Mouse (Mus musculus) midbrain, embryonic 13.5 days (tissue): ENCODE results near the gene Zswim3. TPM values are rescaled to one million over a fixed set of nuclear protein-coding genes. Genes with fewer than 3 reads are reported as not detected.
A peak's percentile ranks its signal among the peaks of the same experiment; 100 is the strongest.
"Not testable (repeated sequence)": the region's sequence is repeated elsewhere in the genome, so short reads cannot be mapped to it uniquely, and the experiment has no call there.

Experiments used
- ATAC-seq: fragments of 200-750 bp; cut with Nextera tagmentation; 2 replicates; pipeline ENCODE4 v1.8.0; 2017; ENCODE audit warnings: mild to moderate bottlenecking, moderate TSS enrichment, moderate library complexity
- H3K27ac ChIP-seq: fragments of 300-500 bp; sonication (generic); 2 replicates; pipeline ENCODE4 v1.5.1; 2015; ENCODE audit warnings: inconsistent platforms, mild to moderate bottlenecking, moderate library complexity
- H3K27me3 ChIP-seq: fragments of 300-500 bp; sonication (generic); 2 replicates; pipeline ENCODE4 v1.6.1; 2015; ENCODE audit warnings: mild to moderate bottlenecking, inconsistent platforms
- H3K36me3 ChIP-seq: fragments of 300-500 bp; sonication (generic); 2 replicates; pipeline ENCODE4 v1.6.1; 2015; ENCODE audit warnings: mild to moderate bottlenecking, inconsistent platforms
- H3K4me1 ChIP-seq: fragments of 300-500 bp; sonication (generic); replicated peaks from 2 replicates; pipeline ENCODE4 v1.6.1; 2015; ENCODE audit warnings: inconsistent platforms
- H3K4me2 ChIP-seq: fragments of 300-500 bp; sonication (generic); replicated peaks from 2 replicates; pipeline ENCODE4 v1.6.1; 2015; ENCODE audit warnings: moderate library complexity, mild to moderate bottlenecking, inconsistent platforms
- H3K4me3 ChIP-seq: fragments of 300-500 bp; sonication (generic); replicated peaks from 2 replicates; pipeline ENCODE4 v1.5.1; 2015; ENCODE audit warnings: mild to moderate bottlenecking, inconsistent platforms
- H3K9ac ChIP-seq: fragments of 300-500 bp; sonication (generic); replicated peaks from 2 replicates; pipeline ENCODE4 v1.6.1; 2015; ENCODE audit warnings: mild to moderate bottlenecking, inconsistent platforms
- H3K9me3 ChIP-seq: fragments of 300-500 bp; sonication (generic); 2 replicates; pipeline ENCODE4 v1.6.1; 2016; ENCODE audit warnings: mild to moderate bottlenecking, inconsistent platforms
- WGBS: fragments of 180-500 bp; shearing (Covaris S2); methylation state at CpG from one replicate; pipeline ENCODE4 v1.1.7; 2015; 5-methylcytosine and 5-hydroxymethylcytosine counted together
- polyA plus RNA-seq: library from polyadenylated mRNA; unstranded; fragments of >200 nt; fragmentation: Nextera tagmentation; extraction: Ambion mirVana; gene quantifications from 2 replicates; pipeline ENCODE4 v1.2.1, GENCODE M21; 2015

Gene Zswim3
- polyA plus RNA-seq, 1 experiment from 2014 or later = 15.2 TPM

DNA sequence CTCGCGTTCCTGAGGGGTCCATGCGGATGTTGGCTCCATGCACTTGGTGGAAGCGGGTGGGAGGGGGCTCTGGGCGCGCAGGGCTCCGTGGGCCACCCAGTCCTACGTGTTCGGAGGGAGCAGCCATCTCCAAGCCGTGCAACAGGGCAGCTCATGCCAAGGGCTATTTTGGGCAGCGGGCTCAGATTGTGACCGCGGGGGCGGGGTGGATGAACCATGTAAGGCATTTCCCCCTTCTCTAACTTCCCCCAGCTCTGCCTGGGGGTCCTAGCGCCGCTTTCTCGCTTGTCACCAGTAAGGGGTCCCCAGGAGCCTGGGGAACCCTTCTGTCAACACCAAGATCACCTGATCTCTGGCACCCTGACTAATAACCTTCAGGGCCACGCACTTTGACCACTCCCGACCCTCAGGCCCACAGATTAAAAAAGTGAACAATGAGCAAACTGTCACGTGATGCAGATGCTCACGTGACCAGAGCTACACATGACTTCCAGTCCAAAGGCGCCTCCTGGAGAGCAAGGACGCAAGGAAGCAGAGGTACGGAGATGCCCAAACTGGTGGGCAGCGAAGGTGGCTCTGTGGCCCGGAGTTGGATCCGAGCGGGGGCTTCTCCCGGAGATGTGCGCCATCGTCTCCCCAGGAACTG is 28.5 kb downstream of the Zswim3 start, which contains the start of gene Neurl2:
Neurl2 (minus strand) TSS at position 143 of the 646 bp plus-strand sequence.
- H3K9ac ChIP-seq = peak within 1 kb of the TSS; percentile 83
- H3K4me3 ChIP-seq = peak within 1 kb of the TSS; percentile 70
- H3K9me3 ChIP-seq = no peaks in the 10 kb centered on the region
- H3K36me3 ChIP-seq = peaks cover 28% of the 10 kb centered on the region
- under 1% methylated on average over 31 of the region's 31 CpGs for WGBS
- ATAC-seq = peak; percentile 77
- H3K4me2 ChIP-seq = peak within 1 kb of the TSS; percentile 99
- peak within 1 kb of the TSS; percentile 74 for H3K27ac ChIP-seq
- H3K27me3 ChIP-seq = no peaks in the 10 kb centered on the region
- H3K4me1 ChIP-seq = peaks cover 27% of the 10 kb centered on the region

DNA sequence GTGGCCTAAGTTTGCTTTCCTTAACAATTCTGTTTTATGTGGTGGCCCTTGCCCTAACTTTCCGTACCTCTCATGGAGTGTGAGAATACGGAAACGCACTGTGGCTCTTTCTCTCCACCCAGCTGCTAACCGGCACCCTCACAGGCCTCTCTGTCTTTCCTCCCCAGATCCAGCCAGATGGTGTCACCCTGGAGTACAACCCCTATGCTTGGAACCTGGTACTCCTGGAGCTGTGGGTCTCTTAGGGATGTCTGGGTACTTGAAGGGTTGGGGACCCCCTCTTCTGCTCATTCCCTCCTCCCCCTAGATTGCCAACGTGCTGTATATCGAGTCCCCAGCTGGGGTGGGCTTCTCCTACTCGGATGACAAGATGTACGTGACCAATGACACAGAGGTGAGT is 29.6 kb downstream of the Zswim3 start:
- H3K27ac ChIP-seq = no peak overlapping the region
- peak overlapping the region; percentile 70 for H3K4me3 ChIP-seq
- 51% methylated on average over 8 of the region's 8 CpGs for WGBS
- no peaks in the 10 kb centered on the region for H3K27me3 ChIP-seq
- peak overlapping the region; percentile 99 for H3K4me2 ChIP-seq
- no peak for ATAC-seq
- H3K4me1 ChIP-seq = peaks cover 27% of the 10 kb centered on the region
- no peaks in the 10 kb centered on the region for H3K9me3 ChIP-seq
- peaks cover 31% of the 10 kb centered on the region for H3K36me3 ChIP-seq
- peak overlapping the region; percentile 83 for H3K9ac ChIP-seq

DNA sequence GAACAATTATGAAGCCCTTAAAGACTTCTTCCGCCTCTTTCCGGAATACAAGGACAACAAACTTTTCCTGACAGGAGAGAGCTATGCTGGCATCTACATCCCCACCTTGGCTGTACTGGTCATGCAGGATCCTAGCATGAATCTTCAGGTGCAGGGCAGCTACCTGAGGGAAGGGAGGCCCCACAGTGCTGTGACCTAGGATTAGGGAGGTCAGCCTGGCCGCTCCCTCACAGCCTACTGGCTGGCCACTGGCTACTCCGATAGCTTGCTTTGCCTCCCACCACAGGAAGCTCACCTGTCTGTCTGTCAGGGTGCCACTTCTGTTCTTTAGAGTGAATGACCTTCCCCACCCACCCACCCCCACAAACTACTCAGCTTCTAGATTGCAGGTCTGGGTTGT is 30.3 kb downstream of the Zswim3 start:
- H3K4me1 ChIP-seq = peaks cover 27% of the 10 kb centered on the region
- WGBS = 99% methylated on average over 4 of the region's 4 CpGs
- ATAC-seq = no peak
- peak overlapping the region; percentile 99; the same call in 1 of the 2 replicates for H3K4me2 ChIP-seq
- H3K36me3 ChIP-seq = peaks cover 38% of the 10 kb centered on the region
- no peak overlapping the region for H3K9ac ChIP-seq
- H3K9me3 ChIP-seq = no peaks in the 10 kb centered on the region
- no peaks in the 10 kb centered on the region for H3K27me3 ChIP-seq
- H3K27ac ChIP-seq = no peak overlapping the region
- no peak overlapping the region for H3K4me3 ChIP-seq

DNA sequence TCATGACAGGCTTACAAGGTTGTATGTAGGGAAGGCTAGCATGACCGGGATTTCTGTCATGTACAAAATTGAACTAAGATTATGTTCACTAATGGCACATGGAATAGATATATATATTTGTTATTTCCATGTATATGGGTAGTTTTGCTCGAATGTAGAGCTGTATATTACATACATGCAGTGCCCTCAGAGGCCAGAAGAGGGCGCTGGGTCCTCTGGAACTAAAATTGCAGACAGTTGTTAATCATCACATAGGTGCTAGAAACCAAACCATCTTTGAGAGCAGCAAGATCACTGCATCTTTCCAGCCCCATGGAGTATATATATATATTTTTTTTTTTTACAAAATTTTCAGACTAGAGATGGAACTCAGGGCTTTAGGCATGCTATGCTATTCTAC is 40.9 kb downstream of the Zswim3 start:
- no peaks in the 10 kb centered on the region for H3K27me3 ChIP-seq
- ATAC-seq = no peak
- no peak overlapping the region for H3K4me3 ChIP-seq
- H3K36me3 ChIP-seq = peaks cover 9% of the 10 kb centered on the region; the same call in 1 of the 2 replicates
- WGBS = 58% methylated on average over 3 of the region's 3 CpGs
- no peak overlapping the region for H3K4me2 ChIP-seq
- H3K27ac ChIP-seq = no peak overlapping the region
- H3K9me3 ChIP-seq = no peaks in the 10 kb centered on the region
- no peak overlapping the region for H3K9ac ChIP-seq
- no peaks in the 10 kb centered on the region for H3K4me1 ChIP-seq

DNA sequence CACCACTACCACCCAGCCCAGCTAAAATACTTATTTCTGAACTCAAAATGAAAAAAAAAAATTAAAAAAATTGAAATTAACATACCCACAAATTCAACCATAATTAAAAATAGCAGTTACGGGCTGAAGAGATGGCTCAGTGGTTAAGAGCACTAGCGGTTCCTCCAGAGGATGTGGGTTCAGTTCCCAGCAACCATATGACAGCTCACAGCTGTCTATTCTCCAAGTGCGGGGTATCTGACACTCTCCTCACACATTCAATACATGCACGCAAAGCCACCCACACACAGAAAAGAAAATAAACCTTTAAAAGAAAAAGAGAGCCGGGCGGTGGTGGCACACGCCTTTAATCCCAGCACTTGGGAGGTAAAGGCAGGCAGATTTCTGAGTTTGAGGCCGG is 45.2 kb downstream of the Zswim3 start:
- Histone ChIP-seq H3K4me2 (no peak overlapping the region), H3K27me3 (peaks cover 4% of the 10 kb centered on the region; the same call in 1 of the 2 replicates), H3K9me3 (no peaks in the 10 kb centered on the region), H3K4me1 (no peaks in the 10 kb centered on the region), H3K36me3 (peaks cover 9% of the 10 kb centered on the region; the same call in 1 of the 2 replicates), H3K27ac (no peak overlapping the region), H3K4me3 (no peak overlapping the region), H3K9ac (no peak overlapping the region)
- no peak for ATAC-seq
- WGBS = 89% methylated on average over 8 of the region's 8 CpGs

DNA sequence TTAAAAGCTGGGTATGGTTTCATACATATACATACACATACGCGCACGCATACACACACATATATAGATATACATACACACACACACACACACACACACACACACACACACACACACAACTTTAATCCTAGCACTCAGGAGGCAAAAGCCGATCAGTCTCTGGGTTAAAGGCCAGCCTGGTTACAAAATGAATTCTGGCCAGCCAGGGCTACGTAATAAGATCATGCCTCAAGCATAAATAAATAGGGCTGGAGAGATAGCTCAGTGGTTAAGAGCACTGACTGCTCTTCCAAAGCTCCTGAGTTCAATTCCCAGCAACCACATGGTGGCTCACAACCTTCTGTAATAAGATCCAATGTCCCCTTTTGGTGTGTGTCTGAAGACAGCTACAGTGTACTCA is 50.7 kb downstream of the Zswim3 start:
- ATAC-seq = not testable (repeated sequence)
- peak overlapping the region; percentile 93 for H3K4me2 ChIP-seq
- H3K27me3 ChIP-seq = peaks cover 46% of the 10 kb centered on the region

DNA sequence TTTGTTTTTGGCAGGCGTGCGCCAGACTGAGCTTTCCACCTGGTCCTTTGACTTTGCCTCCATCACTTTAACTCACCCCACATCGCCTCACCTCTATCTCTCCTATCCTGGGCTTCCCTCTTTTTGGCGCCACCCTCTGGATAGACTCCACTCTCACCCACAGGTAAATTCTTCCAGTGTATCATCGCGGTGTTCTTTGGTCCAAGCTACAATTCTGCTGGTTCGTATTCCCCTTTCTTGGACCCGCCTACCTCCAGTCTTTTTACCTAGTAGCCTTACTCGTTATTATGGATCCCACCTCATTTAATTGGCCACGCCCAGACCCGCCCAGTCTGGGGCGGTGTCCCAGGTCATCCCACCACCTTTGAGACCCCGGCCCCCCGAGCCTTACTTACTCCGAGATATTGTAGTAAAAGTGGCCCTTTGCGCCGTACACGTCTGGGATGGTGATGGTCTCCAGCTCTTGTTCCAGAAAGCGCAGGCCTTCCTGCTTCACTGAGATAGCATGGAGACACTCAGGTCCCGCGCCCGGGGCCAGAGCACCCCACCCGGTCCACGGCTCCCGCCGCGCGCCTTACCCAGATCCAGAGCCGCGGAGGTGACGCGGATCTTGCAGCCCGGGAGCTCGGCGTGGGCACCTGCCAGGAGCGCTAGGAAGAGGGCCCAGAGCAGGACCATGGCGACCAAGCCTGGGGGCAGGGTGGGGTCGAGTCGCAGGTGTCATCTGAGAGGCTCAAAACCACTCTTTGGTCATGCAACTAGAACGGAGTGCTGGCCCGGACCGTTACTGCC is 51.6 kb downstream of the Zswim3 start:
- WGBS = 1% methylated on average over 42 of the region's 42 CpGs
- Histone ChIP-seq H3K27me3 (peaks cover 49% of the 10 kb centered on the region), H3K27ac (no peak overlapping the region), H3K9ac (peak overlapping the region; percentile 68), H3K9me3 (no peaks in the 10 kb centered on the region), H3K4me3 (peak overlapping the region; percentile 48), H3K4me1 (peaks cover 24% of the 10 kb centered on the region), H3K4me2 (peak overlapping the region; percentile 93), H3K36me3 (no peaks in the 10 kb centered on the region)
- ATAC-seq = peak; percentile 31

More for the DNA sequence above, 50.7 kb downstream of the Zswim3 start:
- not testable (repeated sequence) for H3K4me3 ChIP-seq, H3K36me3 ChIP-seq, H3K9ac ChIP-seq, H3K9me3 ChIP-seq, H3K27ac ChIP-seq
- peaks cover 24% of the 10 kb centered on the region for H3K4me1 ChIP-seq
- 73% methylated on average over 5 of the region's 5 CpGs for WGBS

DNA sequence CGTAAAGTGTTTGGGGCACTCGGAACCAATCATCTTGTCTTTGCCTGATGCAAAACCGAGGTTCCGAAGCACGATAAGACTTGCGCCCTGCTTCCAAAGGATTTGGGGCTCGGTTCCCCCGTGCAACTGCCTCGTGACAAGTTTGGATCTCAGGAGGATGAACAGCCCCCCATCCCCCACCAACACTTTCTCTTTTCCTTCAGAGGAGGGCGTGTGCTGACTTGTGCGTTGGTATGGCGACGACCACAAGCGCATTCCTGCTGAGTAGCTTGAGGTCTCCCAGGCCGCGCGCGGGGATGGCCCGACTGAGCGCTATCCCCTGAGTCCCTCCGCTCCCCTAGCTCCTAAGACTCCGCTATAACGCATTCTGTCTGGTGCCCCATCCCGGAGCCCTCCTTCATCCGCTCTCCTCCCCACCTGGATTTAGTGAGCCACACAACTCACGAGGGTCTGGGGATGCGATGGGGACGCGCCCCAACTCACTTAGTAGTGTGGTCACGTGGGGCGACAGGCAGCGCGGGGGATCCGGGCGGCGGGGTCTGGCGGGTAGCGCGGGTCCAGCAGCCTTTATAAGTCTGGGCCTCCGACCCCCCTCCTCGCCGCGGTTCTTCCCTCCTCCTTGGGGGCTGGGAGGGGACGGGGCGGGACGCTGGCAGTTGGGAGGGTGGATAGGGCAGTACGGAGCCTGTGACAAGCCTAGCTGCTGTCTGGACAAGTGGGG is 52.4 kb downstream of the Zswim3 start, which contains the start of gene Pltp:
Pltp (minus strand) TSS at position 611 of the 721 bp plus-strand sequence.
- ATAC-seq = peak; percentile 84
- peak within 1 kb of the TSS; percentile 93 for H3K4me2 ChIP-seq
- peak within 1 kb of the TSS; percentile 48 for H3K4me3 ChIP-seq
- peak within 1 kb of the TSS; percentile 68 for H3K9ac ChIP-seq
- H3K9me3 ChIP-seq = no peaks in the 10 kb centered on the region
- H3K4me1 ChIP-seq = peaks cover 24% of the 10 kb centered on the region
- under 1% methylated on average over 47 of the region's 47 CpGs for WGBS
- peaks cover 49% of the 10 kb centered on the region for H3K27me3 ChIP-seq
- H3K27ac ChIP-seq = peak within 1 kb of the TSS; percentile 30; the same call in 1 of the 2 replicates
- H3K36me3 ChIP-seq = no peaks in the 10 kb centered on the region

DNA sequence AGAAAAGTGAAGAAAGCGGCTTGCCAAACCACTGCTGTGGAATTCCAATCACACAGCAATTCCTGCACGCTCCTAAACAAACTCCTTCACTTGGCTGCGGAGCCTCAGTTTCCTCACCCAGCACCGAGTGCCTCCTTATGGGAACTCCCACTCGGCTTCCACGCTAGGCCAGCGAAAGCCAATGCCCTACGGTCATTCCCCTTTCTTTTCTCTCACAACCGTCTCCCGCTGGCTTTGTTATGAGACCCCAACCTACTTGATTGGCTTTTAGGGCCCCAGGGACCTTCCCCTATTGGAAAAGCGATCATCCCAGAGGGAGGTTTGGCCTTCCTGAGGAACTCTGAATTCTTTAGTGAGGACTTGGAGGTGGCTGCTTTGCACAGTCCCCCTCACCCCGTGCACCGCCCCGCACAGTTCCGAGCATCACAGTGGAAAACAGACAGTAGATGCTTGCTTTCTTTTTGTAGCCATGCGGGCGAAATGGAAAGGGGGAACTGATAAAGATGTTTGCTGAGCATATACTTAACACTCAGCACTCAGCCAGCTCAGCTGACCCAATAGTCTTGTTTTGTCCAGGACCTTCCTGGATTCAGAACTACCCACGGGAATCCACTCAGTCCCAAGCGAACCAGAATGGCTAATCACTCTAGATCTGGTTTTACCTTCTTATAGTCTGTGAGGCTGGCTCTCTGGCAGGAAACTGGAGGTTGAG is 53.1 kb downstream of the Zswim3 start:
- H3K9ac ChIP-seq = peak overlapping the region; percentile 68
- H3K9me3 ChIP-seq = no peaks in the 10 kb centered on the region
- ATAC-seq = peak; percentile 57
- peaks cover 49% of the 10 kb centered on the region for H3K27me3 ChIP-seq
- 2% methylated on average over 19 of the region's 19 CpGs for WGBS
- H3K36me3 ChIP-seq = no peaks in the 10 kb centered on the region
- H3K27ac ChIP-seq = no peak overlapping the region
- H3K4me1 ChIP-seq = peaks cover 27% of the 10 kb centered on the region
- H3K4me3 ChIP-seq = peak overlapping the region; percentile 48
- H3K4me2 ChIP-seq = peak overlapping the region; percentile 93

DNA sequence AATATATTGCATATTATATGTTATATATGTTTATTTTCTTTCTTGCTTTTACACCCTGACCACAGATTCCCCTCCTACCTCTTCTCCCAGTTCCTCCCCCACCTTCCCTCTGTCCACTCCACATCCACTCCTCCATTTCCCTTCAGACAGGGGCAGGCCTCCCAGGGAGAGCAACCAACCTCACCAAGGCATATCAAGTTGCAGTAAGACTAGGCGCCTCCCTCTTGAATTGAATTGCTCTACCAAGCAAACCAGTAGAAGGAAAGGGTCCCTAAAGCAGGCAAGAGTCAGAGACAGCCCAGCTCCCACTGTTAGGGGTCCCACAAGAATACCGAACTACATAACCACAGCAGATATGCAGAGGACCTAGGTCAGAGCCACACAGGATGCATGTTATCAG is 54.3 kb downstream of the Zswim3 start:
- Histone ChIP-seq H3K27ac (no peak overlapping the region), H3K4me3 (no peak overlapping the region), H3K4me1 (peaks cover 27% of the 10 kb centered on the region), H3K9me3 (no peaks in the 10 kb centered on the region), H3K27me3 (peaks cover 49% of the 10 kb centered on the region), H3K36me3 (no peaks in the 10 kb centered on the region), H3K4me2 (no peak overlapping the region), H3K9ac (no peak overlapping the region)
- 62% methylated on average over 2 of the region's 2 CpGs for WGBS
- no peak for ATAC-seq

DNA sequence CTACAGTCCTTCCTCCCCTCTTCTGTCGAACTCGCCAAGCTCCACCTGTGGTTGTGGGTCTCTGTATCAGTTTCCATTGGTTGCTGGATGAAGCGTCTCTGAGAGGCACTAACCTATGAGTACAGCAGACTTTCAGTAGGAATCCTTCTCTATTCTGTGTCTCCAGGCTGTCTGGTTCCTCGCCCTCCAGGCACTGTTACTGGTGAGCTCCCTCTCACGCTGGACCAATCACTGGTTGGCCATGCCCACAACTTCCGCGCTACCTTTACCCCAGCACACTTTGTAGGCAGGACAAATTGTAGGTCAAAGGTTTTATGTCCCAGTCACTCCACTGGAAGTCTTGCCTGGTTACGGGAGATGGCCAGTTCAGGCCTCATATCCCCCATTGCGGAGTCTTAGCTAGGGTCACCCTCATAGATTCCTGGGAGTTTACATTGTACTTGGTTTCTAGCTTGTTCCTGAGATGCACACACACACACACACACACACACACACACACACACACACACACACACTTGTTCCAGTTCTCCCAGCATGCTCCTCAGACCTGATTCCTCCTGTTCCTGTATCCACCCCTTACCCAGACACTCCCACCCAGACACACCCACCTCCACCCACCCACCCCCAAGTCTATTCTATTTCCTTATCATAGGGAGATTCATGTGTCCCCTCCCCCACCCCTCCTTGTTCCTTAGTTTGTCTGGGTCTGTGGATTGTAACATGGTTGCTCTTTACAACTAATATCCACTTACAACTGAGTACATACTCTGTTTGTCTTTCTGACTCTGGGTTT is 54.9 kb downstream of the Zswim3 start:
- 65% methylated on average over 9 of the region's 9 CpGs for WGBS

More for the DNA sequence above, 54.9 kb downstream of the Zswim3 start:
- Histone ChIP-seq H3K36me3 (no peaks in the 10 kb centered on the region), H3K27ac (no peak overlapping the region), H3K9me3 (no peaks in the 10 kb centered on the region), H3K4me1 (peaks cover 27% of the 10 kb centered on the region), H3K27me3 (peaks cover 48% of the 10 kb centered on the region), H3K4me2 (no peak overlapping the region), H3K9ac (no peak overlapping the region), H3K4me3 (no peak overlapping the region)
- no peak for ATAC-seq
